Mouse (Mus musculus) brain, embryonic 14.5 days (tissue): ENCODE measurements at regions not wholly inside any gene's neighbourhood (a gene's known extent, or its start where the extent isn't known, plus 50 kb on each side); places are given as distances from the start of the nearest gene placed in this dataset.

ENCODE experiments used
- CTCF ChIP-seq: fragments of 200-500 bp; IDR thresholded peaks from 2 replicates; pipeline ENCODE4 v1.5.1; 2012; ENCODE audit warnings: inconsistent platforms, mild to moderate bottlenecking, moderate library complexity, borderline replicate concordance; ENCODE audit not compliant: insufficient read depth, insufficient read length; ENCODE audit errors: extremely low read depth
- POLR2A ChIP-seq: fragments of 200-500 bp; IDR thresholded peaks from 2 replicates; pipeline ENCODE4 v1.6.1; 2012; ENCODE audit warnings: mild to moderate bottlenecking, inconsistent platforms, borderline replicate concordance; ENCODE audit not compliant: poor library complexity, insufficient read depth, insufficient read length, severe bottlenecking; ENCODE audit errors: extremely low read depth

DNA sequence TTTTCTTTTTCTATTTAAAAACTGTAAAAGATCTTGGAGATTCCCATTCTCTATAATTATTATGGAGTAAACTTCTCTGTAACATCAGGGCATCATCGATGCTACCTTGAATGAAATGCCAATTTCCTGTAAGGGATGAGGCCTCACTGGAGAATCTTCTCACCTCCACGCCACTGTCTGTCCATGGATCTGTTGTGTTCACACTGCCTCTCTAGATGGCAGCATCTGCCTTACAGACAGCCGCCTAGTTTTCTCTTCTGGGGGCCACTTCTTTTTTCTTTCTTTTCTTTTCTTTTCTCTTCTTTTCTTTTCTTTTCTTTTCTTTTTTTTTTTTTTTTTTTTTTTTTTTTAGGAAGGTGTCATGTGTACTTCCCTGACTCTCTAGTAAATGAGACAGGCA, 310.8 kb upstream of the Fam241a start:
- TF ChIP-seq POLR2A (no peak), CTCF (peak; percentile 29; the same call in 1 of the 2 replicates)
